Mouse (Mus musculus) spleen, adult 12 weeks (tissue): ENCODE measurements around the gene Ncoa5.

Experiments used
- DNase-seq: peaks from one replicate; pipeline ENCODE4 v3.0.0; 2022; ENCODE audit warnings: low spot score

Ncoa5 gene

GRCm38 (mm10) chr2:165034131-165035057 is at the start of gene Ncoa5:
Gene Ncoa5 (minus strand): TSS chr2:165034867.
- DNase-seq, result peak; percentile 92

GRCm38 (mm10) chr2:165081257-165081656 is 46.6 kb upstream of the Ncoa5 start:
- DNase-seq, result no peak

GRCm38 (mm10) chr2:165080657-165081056 is 46.0 kb upstream of the Ncoa5 start:
- no peak for DNase-seq

- DNase-seq, result no peak
Observed at GRCm38 (mm10) chr2:165078605-165079004, 43.9 kb upstream of the Ncoa5 start.

GRCm38 (mm10) chr2:165078045-165078444 is 43.4 kb upstream of the Ncoa5 start:
- no peak for DNase-seq

- no peak for DNase-seq
Observed at GRCm38 (mm10) chr2:165077055-165077454, 42.4 kb upstream of the Ncoa5 start.

- peak; percentile 61 for DNase-seq
Observed at GRCm38 (mm10) chr2:165074937-165075336, 40.3 kb upstream of the Ncoa5 start.

GRCm38 (mm10) chr2:165074081-165074884 is 39.6 kb upstream of the Ncoa5 start:
- DNase-seq, result no peak

- DNase-seq, result no peak
Observed at GRCm38 (mm10) chr2:165073381-165073781, 38.7 kb upstream of the Ncoa5 start.

GRCm38 (mm10) chr2:165070096-165070816 is 35.6 kb upstream of the Ncoa5 start:
- DNase-seq, result no peak

- DNase-seq, result no peak
Observed at GRCm38 (mm10) chr2:165068806-165069205, 34.1 kb upstream of the Ncoa5 start.

- DNase-seq, result no peak
Observed at GRCm38 (mm10) chr2:165064489-165064888, 29.8 kb upstream of the Ncoa5 start.

- DNase-seq, result no peak
Observed at GRCm38 (mm10) chr2:165061638-165062433, 27.2 kb upstream of the Ncoa5 start.

- DNase-seq, result no peak
Observed at GRCm38 (mm10) chr2:165059961-165060360, 25.3 kb upstream of the Ncoa5 start.

GRCm38 (mm10) chr2:165056377-165057085 is 21.9 kb upstream of the Ncoa5 start:
- peak; percentile 20 for DNase-seq

GRCm38 (mm10) chr2:165055905-165056304 is 21.2 kb upstream of the Ncoa5 start:
- DNase-seq, result no peak

- peak; percentile 40 for DNase-seq
Observed at GRCm38 (mm10) chr2:165054888-165055852, 20.5 kb upstream of the Ncoa5 start, which contains the start of gene Cd40. Gene Cd40 (plus strand): TSS chr2:165055627.

GRCm38 (mm10) chr2:165051566-165051965 is 16.9 kb upstream of the Ncoa5 start:
- no peak for DNase-seq

GRCm38 (mm10) chr2:165050826-165051548 is 16.3 kb upstream of the Ncoa5 start:
- no peak for DNase-seq
